Mouse (Mus musculus) layer of hippocampus, adult 8-10 months (tissue): ENCODE results near the gene Ulk4. TPM values are rescaled to one million over a fixed set of nuclear protein-coding genes. Genes with fewer than 3 reads are reported as not detected.
"Not testable (repeated sequence)": the region's sequence is repeated elsewhere in the genome, so short reads cannot be mapped to it uniquely, and the experiment has no call there.

Experiments
- DNase-seq, 2 experiments: peaks; one replicate each; pipeline ENCODE4 v3.0.0; 2022; ENCODE audit warnings: low spot score in 2 of 2
- total RNA-seq, 4 experiments: library from RNA; stranded (reverse); gene quantifications; 2 replicates each; pipeline ENCODE4 v1.2.4; 2022

Ulk4 gene
- total RNA-seq, 4 experiments from 2014 or later: 7.9 to 10.8 (median 9.9) TPM

DNA sequence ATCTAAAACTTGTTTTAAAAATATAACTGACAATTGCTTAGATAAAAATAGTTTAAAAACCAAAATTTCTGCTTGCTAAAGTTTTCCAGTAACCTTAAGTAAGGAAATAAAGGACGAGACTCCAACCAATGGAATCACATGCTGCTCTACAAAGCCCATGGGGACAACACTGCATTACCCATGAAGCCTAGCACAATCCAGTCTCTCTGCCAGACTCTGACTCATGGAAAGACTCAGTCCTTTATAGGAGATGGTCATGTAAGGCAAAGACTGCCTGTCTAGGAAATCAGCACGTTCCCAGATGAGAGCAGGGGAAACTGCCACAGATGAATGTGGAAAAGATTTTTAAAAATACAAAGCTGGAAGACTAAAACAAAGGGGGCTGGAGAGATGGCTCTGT lies 23.0 kb downstream of the Ulk4 start:
- peak in 1 of 2 experiments; percentile 2 for DNase-seq

DNA sequence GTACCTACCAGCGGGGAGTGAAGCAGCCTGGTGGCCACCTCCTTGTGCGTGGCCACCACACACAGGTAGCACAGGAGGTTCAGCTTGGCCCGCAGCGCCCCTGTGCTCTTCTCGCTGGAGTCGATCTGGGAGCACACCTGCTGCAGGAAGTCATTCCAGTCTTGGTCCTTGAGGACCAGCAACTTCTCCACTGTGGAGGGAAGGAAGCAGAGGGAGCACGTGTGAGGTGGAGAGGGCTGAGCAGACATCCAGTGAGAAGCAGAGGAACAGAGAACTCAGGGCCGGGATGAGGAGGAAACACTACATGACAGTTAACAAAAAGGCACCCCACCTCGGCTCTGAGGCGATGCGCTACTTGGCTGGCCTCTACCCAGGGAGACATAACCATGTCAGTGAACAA lies 26.1 kb downstream of the Ulk4 start:
- DNase-seq: peak in 1 of 2 experiments; percentile 1

- peak in 1 of 2 experiments; percentile 2 for DNase-seq
Measured at GRCm38 (mm10) chr9:121249805-121250204, 27.2 kb downstream of the Ulk4 start.

- DNase-seq: peak; percentile 58 to 86
Measured at GRCm38 (mm10) chr9:121247956-121248775, 28.8 kb downstream of the Ulk4 start.

DNA sequence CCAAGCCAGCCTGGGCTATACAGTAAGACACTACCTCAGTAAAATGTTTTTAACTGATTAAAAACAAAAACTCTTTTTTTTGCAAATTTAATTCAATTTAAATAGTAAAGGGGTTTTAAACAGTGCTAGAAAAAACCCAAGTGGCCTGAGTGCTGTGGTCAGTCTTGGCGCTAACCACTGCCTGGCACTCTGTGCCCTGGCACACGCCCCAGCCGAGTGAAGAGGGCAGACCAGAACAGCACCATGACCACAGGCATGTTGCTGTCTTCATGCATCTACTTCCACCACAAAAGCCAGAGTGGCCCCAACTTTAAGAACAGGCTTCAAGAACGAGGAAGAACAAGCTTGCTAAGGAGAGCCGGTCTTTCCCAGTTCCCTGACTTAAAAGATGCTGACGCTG lies 29.9 kb downstream of the Ulk4 start:
- DNase-seq: no peak

DNA sequence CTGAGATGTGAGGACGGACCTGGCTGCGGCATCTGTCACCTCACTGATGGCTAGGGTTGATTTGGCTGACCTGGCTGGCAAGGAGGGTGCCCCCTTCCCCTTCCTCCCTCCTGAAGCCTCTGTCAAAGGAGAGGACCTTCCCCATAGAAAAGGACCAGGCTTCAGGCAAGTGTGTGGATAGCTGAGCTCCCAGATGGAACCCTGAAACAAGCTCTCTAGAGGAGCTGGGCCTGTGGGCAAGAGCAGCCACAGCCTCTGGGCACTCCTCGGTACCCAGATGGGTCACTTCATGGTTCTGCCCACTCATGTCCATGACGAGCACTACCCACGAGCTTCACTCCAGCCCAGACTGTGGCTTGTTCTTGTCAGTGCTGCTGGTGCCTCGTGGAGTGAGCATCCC lies 34.7 kb downstream of the Ulk4 start:
- peak in 1 of 2 experiments; percentile 1 for DNase-seq

DNA sequence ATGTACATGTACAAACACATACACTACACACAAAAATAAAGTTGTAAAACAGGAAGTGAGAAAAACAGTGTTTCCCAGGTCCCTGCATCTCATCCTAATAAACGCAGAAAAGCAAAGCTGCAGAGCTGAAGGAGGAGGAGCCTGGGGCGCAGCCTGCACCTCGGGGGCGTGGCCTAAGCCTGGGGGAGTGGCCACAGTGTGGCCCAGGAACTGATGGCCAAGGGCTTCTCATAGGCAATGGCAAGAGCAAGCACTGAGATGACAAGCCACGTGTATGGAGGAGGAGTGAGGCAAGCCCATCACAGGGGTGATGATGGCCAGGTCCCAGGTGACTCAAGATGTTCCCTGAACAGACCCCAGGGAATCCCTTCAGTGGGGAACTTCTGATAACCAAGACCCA lies 35.2 kb downstream of the Ulk4 start:
- peak in 1 of 2 experiments; percentile 1 for DNase-seq

GRCm38 (mm10) chr9:121241366-121241765 lies 35.6 kb downstream of the Ulk4 start:
- DNase-seq: peak in 1 of 2 experiments; percentile 1

DNA sequence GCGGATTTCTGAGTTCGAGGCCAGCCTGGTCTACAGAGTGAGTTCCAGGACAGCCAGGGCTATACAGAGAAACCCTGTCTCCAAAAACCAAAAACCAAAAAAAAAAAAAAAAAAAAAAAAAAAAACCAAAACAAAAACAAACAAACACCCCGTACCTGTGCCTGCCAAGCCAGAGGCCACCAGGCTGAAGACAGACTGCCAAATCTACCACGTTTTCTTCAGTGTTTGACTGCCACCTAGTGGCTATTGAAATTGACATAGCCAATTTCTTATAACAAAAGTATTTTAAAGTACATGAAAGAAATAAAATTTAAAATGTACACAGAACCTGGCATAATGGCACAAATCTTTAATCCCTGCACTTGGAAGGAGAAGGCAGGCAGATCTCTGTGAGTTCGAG lies 36.8 kb downstream of the Ulk4 start:
- DNase-seq: peak in 1 of 2 experiments; percentile 5

DNA sequence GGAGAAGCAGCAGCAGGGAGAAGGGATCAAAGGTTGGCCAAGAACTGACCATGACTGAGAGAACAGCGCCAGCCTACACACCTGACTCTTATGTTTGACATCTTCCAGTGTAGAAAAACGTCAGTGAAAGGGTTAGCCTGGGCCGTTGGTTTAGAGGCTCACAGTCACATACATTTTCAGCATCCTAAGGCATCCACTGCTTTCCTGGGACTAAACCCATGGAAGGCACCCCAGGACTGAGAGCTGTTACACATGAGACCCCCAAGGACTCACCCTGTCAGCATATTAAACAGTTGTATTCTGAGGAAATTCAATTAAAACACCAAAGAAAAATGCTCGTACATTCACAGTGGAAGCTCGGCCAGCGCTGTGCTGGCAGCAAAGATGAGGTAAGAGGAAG lies 37.4 kb downstream of the Ulk4 start:
- peak in 1 of 2 experiments; percentile 1 for DNase-seq

- no peak for DNase-seq
Measured at GRCm38 (mm10) chr9:121218636-121219035, 58.4 kb downstream of the Ulk4 start.

GRCm38 (mm10) chr9:121218230-121218629 lies 58.8 kb downstream of the Ulk4 start:
- no peak for DNase-seq

DNA sequence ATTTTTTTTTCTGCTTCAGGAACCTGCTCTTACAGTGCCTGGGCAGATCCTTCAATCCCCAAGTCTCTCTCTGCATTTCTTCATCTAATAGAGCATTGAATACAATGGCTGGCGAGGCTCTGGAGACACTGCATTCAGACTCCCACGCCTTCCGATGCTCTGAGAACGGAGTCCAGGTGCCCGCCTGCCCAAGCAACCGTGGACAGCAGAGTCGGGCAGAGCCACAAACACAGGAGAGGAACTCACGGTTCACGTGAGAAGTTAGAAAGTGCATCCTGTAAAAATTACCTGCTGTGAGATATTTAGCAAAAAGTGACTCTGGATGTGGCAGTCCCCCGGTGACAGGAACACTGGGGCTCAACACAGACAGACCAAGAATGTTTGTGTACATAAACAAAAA lies 59.3 kb downstream of the Ulk4 start:
- no peak for DNase-seq

DNA sequence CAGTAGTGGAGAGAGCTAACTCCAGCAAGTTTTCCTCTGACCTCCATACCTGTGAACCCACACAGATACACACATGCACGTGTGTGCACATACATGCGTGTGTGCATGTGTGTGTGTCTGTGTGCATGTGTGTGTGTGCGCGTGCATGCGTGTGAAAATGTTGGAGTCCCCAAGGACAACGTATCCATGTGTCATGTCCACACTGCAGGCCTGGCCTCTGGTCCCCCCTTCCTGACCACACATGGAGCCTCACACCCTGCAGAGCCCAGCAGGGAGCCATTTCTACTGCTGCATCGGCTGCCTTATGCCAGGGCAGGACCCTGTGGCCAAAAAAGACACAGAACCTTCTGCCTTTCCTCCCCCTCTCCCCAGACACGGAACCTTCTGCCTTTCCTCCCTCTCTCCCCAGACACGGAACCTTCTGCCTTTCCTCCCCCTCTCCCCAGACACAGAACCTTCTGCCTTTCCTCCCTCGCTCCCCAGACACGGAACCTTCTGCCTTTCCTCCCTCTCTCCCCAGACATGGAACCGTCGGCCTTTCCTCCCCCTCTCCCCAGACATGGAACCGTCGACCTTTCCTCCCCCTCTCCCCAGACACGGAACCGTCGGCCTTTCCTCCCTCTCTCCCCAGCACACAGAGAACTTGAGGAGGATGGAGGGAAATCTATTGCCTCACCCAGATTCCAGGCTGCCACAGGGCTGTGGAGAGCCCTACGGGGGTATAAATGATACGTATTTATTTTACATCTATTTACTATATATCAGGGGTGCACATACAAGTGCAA lies 60.3 kb downstream of the Ulk4 start:
- no peak for DNase-seq

- peak in 1 of 2 experiments; percentile 51 for DNase-seq
Measured at GRCm38 (mm10) chr9:121215349-121216000, 61.5 kb downstream of the Ulk4 start.

DNA sequence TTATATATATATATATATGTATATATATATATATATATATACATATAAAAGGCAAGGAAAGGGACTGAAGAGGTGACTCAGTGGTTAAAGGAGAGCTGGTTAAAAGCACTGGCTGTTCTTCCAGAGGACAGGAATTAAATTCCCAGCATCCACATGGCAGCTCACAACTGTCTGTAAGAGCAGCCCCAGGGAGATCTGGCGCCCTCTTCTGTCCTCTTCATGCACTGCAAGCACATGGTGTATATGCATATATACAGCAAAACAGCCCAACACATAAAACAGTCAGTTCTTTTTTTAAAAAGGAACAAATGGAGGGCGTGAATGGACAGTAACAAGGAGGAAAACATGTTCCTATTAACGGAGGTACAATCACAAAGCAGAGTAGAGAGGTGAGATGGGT lies 64.7 kb downstream of the Ulk4 start:
- no peak for DNase-seq

DNA sequence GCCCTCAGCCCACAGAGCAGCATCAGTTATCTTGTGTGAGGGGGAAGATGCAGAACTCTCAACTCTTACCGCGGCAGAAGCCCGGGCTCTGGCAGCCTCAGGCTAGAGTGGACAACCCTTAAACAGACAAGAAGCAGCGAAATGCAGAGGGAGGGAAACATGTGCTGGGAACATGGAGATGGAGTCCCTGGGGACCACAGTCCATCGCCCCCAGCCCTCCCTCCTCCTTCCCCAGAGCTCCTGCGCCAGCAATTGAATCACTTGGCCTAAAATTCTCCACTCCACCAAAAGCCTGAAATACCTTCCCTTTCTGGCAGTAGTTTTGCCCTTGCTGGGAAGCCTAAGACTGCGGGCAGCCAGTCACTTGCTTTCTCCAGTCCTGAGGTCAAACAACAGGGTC lies 72.0 kb downstream of the Ulk4 start:
- DNase-seq: no peak

DNA sequence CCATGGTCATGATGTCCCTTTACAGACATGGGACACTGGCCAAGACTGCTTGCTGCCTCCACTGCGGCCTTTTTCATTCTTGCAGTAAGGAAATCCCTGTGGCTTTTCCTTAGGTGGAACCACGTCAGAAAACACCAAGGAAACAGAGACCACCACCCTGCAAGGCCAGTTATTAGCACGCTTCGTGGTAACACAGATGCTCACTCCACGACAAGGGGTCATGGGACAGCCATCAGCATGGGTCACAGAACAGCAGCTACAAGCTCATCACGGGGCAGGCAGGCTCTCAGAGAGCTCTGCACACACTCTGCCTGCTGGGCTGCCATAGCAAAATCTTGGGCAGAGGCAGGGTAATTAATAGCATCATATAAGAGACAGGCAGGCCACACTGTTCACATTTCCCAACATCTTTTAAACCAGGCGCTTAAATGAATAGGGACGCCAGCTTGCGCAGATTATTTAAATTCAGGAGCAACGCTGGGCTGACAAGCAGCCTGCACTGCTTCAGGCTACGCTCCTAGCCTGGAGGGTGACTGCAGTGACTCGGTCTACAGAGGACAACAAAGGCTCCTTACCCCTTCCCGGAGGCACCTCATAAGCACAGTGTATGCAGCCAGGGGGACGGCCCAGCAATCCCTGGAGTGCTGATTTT lies 72.7 kb downstream of the Ulk4 start:
- no peak for DNase-seq

DNA sequence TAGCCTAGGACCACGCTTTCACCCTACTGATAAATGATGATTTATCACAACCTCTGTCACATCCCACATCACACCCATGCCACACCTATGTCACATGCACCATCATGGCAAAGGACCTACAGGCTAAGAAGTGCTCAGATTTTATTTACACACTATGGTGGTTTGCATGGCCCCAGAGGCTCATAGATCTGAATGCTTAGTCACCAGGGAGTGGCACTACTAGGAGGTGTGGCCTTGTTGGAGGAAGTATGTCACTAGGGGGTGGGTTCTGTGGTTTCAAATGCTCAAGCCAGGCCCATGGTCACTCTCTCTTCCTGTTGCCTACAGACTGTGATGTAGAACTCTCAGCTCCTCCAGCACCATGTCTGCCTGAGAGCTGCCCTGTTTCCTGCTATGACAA lies 73.3 kb downstream of the Ulk4 start:
- DNase-seq: no peak

DNA sequence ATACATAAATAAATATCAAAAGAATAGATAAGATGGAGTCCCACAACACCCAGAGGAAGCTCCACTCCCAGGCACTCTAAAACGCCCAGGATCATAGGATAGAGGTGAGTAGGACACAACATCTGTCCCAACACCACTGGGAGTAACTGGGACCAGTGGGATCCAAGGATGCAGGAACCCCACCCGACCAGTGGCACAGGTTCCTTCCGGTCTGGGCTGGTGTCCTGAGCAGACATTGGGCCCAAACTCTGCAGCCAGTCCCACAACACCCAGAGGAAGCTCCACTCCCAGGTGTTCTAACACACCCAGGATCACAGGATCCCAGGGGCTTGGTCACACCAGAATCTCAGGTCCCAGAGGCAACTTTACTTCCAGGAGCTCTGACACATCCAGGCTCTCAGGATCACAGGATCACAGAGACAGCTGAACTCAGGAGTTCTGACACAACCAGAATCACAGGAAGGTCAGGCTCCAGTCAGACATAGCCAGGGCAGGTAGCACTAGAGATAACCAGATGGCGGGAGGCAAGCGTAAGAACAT lies 77.8 kb downstream of the Ulk4 start:
- DNase-seq: not testable (repeated sequence)

GRCm38 (mm10) chr9:121196473-121196872 lies 80.5 kb downstream of the Ulk4 start:
- DNase-seq: no peak
